Mouse (Mus musculus) C2C12 (cell line): ENCODE results near the gene Lactb.

ENCODE experiments used
- CTCF ChIP-seq: IDR thresholded peaks from one replicate; pipeline ENCODE4 v1.5.1; 2011; ENCODE audit not compliant: control insufficient read depth, insufficient read depth, insufficient read length
- FOSL1 ChIP-seq: IDR thresholded peaks from one replicate; pipeline ENCODE4 v1.8.0; 2011; ENCODE audit warnings: mild to moderate bottlenecking, low read length; ENCODE audit not compliant: poor library complexity, insufficient read depth, severe bottlenecking
- MAX ChIP-seq: IDR thresholded peaks from one replicate; pipeline ENCODE4 v1.6.1; 2011; ENCODE audit warnings: mild to moderate bottlenecking, control low read depth
- MYOG ChIP-seq: IDR thresholded peaks from one replicate; pipeline ENCODE4 v1.6.1; 2011; ENCODE audit not compliant: control insufficient read depth, insufficient read length; ENCODE audit errors: extremely low read depth
- USF1 ChIP-seq: IDR thresholded peaks from one replicate; pipeline ENCODE4 v1.6.1; 2011; ENCODE audit warnings: low read depth, mild to moderate bottlenecking, control low read depth, moderate library complexity

DNA sequence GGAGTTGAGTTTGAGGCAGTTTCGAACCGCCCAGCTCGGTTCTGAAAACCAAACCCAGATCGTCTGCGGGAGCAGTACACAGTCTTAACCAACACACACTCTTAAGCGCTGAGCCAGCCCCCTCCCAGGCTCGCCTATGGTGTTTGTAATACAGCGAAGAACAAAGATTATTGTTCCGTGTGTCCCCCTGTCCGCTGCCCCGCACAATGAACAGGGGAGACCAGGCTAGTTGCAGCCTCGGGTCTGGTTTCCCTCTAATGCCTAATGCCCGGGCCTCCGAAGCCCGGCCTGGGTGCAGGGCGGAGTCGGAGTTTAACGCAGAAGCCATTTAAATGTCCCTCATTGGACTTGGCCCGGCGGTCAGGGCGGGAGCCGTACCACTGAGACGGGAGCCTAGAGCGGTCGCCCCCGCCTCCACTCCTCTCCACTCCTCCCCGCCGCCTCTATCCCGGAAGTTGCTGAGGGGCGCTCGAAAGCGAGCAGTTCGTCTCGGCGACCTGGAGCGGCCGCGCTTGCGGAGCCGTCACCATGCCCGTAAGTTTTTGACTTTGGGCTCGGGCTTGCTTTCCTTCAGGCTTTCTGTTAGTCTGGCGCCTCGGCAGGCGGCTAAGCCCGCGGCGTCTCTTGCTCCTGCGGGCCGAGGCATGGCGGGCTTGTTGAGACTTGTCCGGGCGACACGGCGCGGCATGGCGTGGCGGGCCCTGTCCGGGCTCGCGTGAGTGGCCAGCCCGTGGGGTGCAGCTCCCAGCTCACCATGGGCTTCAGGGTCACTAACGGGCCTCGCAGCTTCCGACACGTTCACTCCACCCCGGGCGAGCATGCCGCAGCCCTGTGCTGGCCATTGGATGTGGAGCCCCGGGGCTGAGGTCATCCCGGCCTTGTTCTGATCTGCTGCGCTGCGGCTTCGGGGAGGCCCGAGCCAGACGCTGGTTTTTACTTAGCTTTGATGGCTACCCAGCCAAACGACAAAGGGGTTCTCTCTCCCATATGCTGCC is 29.3 kb downstream of the Lactb start, which contains the start of gene Rps27l:
- TF ChIP-seq CTCF (no peak), MAX (peak; percentile 8), MYOG (no peak), FOSL1 (no peak), USF1 (no peak)
